Mouse (Mus musculus) embryonic facial prominence, embryonic 11.5 days (tissue): ENCODE measurements around the gene Gng7. TPM values are rescaled to one million over a fixed set of nuclear protein-coding genes. Genes with fewer than 3 reads are reported as not detected.

ENCODE experiments used
- ATAC-seq: fragments of 200-750 bp; cut with Nextera tagmentation; replicated peaks from 2 replicates; pipeline ENCODE4 v1.8.0; 2017; ENCODE audit warnings: low read depth; ENCODE audit not compliant: insufficient number of reproducible peaks, low FRiP score, low TSS enrichment
- DNase-seq: peaks from one replicate; pipeline ENCODE4 v3.0.0-alpha.2; 2015; ENCODE audit warnings: low spot score
- H3K27ac ChIP-seq: fragments of 300-500 bp; sonication (generic); replicated peaks from 2 replicates; pipeline ENCODE4 v1.5.1; 2014; ENCODE audit warnings: mild to moderate bottlenecking, low read depth, low read length, control low read depth
- H3K27me3 ChIP-seq: fragments of 300-500 bp; sonication (generic); 2 replicates; pipeline ENCODE4 v1.6.1; 2014; ENCODE audit warnings: mild to moderate bottlenecking, low read length, moderate library complexity, mixed read lengths; ENCODE audit not compliant: control insufficient read depth, insufficient read depth
- H3K36me3 ChIP-seq: fragments of 300-500 bp; sonication (generic); replicated peaks from 2 replicates; pipeline ENCODE4 v1.6.1; 2014; ENCODE audit warnings: low read depth, mild to moderate bottlenecking, low read length, moderate library complexity, mixed read lengths; ENCODE audit not compliant: control insufficient read depth, insufficient read depth
- H3K4me1 ChIP-seq: fragments of 300-500 bp; sonication (generic); 2 replicates; pipeline ENCODE4 v1.6.1; 2014; ENCODE audit warnings: low read length, mixed read lengths; ENCODE audit not compliant: control insufficient read depth, insufficient read depth
- H3K4me2 ChIP-seq: fragments of 300-500 bp; sonication (generic); 2 replicates; pipeline ENCODE4 v1.6.1; 2014; ENCODE audit warnings: low read depth, mild to moderate bottlenecking, control low read depth, low read length, moderate library complexity
- H3K4me3 ChIP-seq: fragments of 300-500 bp; sonication (generic); 2 replicates; pipeline ENCODE4 v1.5.1; 2014; ENCODE audit warnings: low read depth, low read length, control low read depth
- H3K9ac ChIP-seq: fragments of 300-500 bp; sonication (generic); replicated peaks from 2 replicates; pipeline ENCODE4 v1.6.1; 2014; ENCODE audit warnings: mild to moderate bottlenecking, control low read depth, low read length
- H3K9me3 ChIP-seq: fragments of 300-500 bp; sonication (generic); replicated peaks from 2 replicates; pipeline ENCODE4 v1.6.1; 2016; ENCODE audit warnings: mild to moderate bottlenecking, low read length, inconsistent platforms, mixed read lengths; ENCODE audit not compliant: control insufficient read depth
- WGBS: fragments of 180-500 bp; shearing (Covaris S2); extraction: QIAGEN DNeasy Blood & Tissue Kit; methylation state at CpG from one replicate; pipeline ENCODE4 v1.1.7; 2014; 5-methylcytosine and 5-hydroxymethylcytosine counted together
- polyA plus RNA-seq: library from polyadenylated mRNA; unstranded; fragments of >200 nt; fragmentation: Nextera tagmentation; extraction: Ambion mirVana; gene quantifications from 2 replicates; pipeline ENCODE4 v1.2.1, GENCODE M21; 2014

Gng7 gene
- polyA plus RNA-seq, 1 experiment from 2014 or later: 5.4 TPM

DNA sequence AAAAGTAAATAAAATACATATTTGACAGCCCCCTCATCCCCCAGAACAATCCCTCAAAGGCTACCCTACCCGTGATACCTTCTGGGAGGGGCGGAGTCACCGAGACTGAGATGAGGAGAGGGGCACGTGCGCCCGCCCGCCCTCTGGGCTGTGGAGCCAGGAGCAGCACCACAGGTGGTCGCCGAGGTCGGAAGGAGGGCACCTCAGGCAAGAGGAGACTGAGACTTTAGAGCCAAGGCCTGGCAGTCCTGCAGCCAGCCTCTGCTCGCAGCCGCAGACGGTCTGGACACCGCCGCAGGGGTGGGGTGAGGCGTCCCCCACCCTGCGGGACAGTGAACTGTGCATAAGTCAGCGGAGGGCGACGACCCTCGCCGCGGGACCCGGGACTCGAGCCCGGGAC is 83.0 kb downstream of the Gng7 start:
- Histone ChIP-seq H3K9ac (no peak overlapping the region), H3K27ac (no peak overlapping the region), H3K4me3 (peak overlapping the region; percentile 11; the same call in 1 of the 2 replicates), H3K27me3 (peaks cover 40% of the 10 kb centered on the region), H3K36me3 (no peaks in the 10 kb centered on the region), H3K4me2 (peak overlapping the region; percentile 35), H3K9me3 (no peaks in the 10 kb centered on the region), H3K4me1 (peaks cover 21% of the 10 kb centered on the region)
- ATAC-seq (no peak), DNase-seq (no peak)
- WGBS: 1% methylated on average over 26 of the region's 26 CpGs

DNA sequence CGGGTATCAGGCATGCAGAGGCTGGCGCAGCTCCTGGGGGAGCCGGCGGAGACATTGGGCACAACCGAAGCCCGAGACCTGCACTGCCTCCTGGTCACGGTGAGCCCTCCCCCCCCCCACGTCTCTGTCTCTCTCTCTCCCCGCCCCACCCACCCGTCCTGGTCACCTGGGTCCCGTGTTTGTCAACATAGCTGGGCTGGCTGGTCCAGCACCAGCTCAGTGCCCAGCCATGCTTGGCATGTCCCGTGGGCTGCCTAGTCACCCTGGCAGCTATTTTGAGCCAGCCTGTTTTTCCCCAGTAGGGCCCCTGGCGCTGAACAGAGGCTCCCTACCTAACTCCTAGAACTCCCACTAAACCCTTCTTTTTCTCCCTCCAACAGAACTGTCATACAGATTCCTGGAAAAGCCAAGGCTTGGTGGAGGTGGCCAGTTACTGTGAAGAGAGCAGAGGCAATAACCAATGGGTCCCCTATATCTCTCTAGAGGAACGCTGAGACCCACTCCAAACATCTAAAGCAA is 83.5 kb downstream of the Gng7 start:
- peak overlapping the region; percentile 10; the same call in 1 of the 2 replicates for H3K9ac ChIP-seq
- H3K27ac ChIP-seq: no peak overlapping the region
- peak overlapping the region; percentile 47 for H3K4me3 ChIP-seq
- ATAC-seq: no peak
- H3K4me2 ChIP-seq: peak overlapping the region; percentile 87
- no peaks in the 10 kb centered on the region for H3K36me3 ChIP-seq
- no peaks in the 10 kb centered on the region for H3K9me3 ChIP-seq
- H3K4me1 ChIP-seq: peaks cover 19% of the 10 kb centered on the region
- WGBS: 3% methylated on average over 12 of the region's 14 CpGs
- H3K27me3 ChIP-seq: peaks cover 40% of the 10 kb centered on the region
- DNase-seq: no peak

DNA sequence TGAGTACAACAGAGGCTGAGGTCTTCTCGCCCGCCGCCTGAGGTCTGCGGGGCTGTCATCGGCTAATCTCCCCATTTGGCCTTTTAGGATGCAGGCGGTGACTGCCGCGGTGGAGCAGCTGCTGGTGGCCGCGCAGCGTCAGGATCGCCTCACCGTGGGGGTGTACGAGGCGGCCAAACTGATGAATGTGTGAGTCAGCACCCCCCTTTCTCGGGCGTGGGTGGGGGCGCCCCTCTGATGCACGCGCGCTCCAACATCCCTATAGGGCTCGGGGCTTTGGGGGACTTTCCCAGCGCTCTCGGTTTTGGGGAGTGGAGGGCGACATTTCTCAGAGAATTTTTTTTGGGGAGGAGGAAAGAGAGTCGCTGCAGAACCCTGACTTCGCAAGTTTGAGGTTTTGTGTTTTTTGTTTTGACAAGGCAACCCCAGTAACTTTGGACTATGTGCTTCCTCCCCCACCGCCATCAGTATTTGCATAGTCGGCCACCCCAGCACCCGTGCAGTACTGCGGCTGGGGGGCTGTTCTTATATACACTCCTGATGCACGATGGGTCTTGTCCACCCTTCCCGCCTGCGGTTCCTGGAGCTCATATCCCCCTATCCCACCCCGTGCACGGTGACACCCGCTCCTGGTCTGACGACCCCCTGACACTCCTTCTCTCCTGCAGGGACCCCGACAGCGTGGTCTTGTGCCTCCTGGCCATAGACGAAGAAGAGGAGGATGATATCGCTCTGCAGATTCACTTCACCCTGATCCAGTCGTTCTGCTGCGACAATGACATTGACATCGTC is 84.2 kb downstream of the Gng7 start:
- no peak overlapping the region for H3K27ac ChIP-seq
- peak overlapping the region; percentile 57 for H3K9ac ChIP-seq
- DNase-seq (no peak), ATAC-seq (0 out of 2 replicates have a peak, but pooled peaks have one; percentile 8)
- H3K4me3 ChIP-seq: peak overlapping the region; percentile 47
- H3K4me2 ChIP-seq: peak overlapping the region; percentile 87
- peaks cover 40% of the 10 kb centered on the region for H3K27me3 ChIP-seq
- H3K9me3 ChIP-seq: no peaks in the 10 kb centered on the region
- H3K4me1 ChIP-seq: peaks cover 15% of the 10 kb centered on the region
- no peaks in the 10 kb centered on the region for H3K36me3 ChIP-seq
- 1% methylated on average over 45 of the region's 45 CpGs for WGBS

DNA sequence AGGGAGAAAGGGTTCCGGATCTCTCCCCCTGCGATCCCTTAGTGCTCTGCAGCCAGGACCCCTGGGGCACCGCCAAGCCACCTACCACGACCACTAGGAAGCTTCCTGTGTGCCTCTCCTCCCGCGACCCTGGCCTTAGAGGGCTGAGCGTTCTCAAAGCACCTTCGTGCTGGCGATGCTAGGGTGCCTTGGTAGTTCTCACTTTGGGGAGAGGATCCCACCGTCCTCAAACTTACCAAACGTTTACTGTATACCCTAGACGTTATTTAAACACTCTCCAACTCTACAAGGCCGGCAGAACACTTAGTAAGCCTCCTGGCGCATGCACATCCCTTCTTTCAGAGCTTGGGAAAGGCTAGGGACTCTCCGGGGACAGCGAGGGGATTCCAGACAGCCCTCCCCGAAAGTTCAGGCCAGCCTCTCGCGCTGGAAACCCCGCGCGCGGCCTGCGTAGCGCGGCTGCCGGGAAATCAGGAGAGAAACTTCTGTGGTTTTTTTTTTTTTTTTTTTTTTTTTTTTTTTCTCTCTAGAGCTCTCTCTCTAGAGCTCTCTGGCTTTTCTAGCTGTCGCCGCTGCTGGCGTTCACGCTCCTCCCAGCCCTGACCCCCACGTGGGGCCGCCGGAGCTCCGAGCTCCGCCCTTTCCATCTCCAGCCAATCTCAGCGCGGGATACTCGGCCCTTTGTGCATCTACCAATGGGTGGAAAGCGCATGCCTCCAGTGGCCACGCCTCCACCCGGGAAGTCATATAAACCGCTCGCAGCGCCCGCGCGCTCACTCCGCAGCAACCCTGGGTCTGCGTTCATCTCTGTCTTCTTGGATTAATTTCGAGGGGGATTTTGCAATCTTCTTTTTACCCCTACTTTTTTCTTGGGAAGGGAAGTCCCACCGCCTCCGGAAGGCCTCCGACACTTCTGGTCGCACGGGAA is 85.2 kb downstream of the Gng7 start, which contains the start of gene Gadd45b:
Gadd45b (plus strand) TSS at position 775 of the 928 bp plus-strand sequence.
- Histone ChIP-seq H3K9ac (peak within 1 kb of the TSS; percentile 57), H3K4me3 (peak within 1 kb of the TSS; percentile 47), H3K4me2 (peak within 1 kb of the TSS; percentile 87), H3K9me3 (no peaks in the 10 kb centered on the region), H3K27me3 (peaks cover 40% of the 10 kb centered on the region), H3K36me3 (no peaks in the 10 kb centered on the region), H3K4me1 (peaks cover 15% of the 10 kb centered on the region), H3K27ac (peak within 1 kb of the TSS; percentile 52; the same call in 1 of the 2 replicates)
- DNase-seq: peak; percentile 99
- WGBS: under 1% methylated on average over 54 of the region's 56 CpGs
- ATAC-seq: peak; percentile 72

DNA sequence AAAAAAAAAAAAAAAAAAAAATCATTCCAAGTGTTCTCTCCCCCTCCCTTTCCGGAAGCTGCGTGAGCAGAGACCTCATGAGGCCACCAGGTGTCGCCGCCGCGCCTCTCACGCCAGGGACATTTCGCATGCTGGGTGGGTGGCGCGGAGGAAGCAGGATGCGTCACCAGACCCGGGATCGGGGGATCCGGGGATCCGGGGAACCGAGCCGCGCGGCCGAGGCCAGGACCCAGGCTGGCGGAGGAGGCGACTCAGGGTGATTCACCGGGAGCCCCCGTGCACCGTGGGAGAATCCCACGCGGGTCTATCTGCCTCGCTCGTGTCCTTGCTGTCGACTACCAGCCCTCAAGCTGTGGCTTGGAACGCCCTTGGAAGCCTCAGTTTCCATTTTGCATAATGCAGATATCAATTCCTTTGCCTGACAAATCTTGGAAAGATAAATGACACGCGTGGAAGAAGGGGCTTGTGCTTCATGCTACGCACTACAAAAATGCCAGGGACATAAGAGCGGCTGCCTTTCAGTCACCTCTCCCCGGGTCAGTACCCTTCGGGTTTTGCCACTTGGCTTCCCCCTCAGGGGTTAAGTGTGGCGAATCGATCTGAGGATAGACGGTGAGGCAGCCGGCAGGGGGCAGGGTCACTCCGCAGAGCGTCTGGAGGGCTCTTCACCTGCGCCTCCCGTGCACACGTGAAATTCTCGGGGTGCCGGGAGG is 86.0 kb downstream of the Gng7 start:
- peaks cover 32% of the 10 kb centered on the region for H3K27me3 ChIP-seq
- WGBS: under 1% methylated on average over 48 of the region's 48 CpGs
- ATAC-seq (no peak), DNase-seq (peak; percentile 92)
- 0 out of 2 replicates have a peak overlapping the region, but pooled peaks have one; percentile 52 for H3K27ac ChIP-seq
- H3K9ac ChIP-seq: peak overlapping the region; percentile 56
- H3K9me3 ChIP-seq: no peaks in the 10 kb centered on the region
- no peaks in the 10 kb centered on the region for H3K36me3 ChIP-seq
- H3K4me2 ChIP-seq: peak overlapping the region; percentile 58
- H3K4me1 ChIP-seq: peaks cover 13% of the 10 kb centered on the region
- H3K4me3 ChIP-seq: peak overlapping the region; percentile 41

DNA sequence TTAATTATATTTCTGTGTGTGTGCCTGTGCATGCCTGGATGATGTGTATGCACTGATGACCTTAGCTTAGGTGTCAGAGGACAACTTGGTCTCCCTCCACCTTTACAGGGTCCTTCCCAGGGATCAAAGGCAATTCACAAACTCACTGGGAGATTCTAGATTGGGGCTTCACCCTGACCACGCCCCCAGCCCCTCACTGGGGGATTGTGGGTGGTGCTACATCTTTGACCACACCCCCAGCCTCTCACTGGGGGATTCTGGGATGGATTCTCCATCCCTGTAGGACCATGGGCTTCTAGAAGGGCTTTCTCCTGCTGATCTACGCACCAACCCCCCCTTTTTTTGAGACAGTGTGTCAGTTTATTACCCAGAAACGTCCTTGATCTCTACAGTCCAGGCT is 89.3 kb downstream of the Gng7 start:
- Histone ChIP-seq H3K9ac (no peak overlapping the region), H3K36me3 (no peaks in the 10 kb centered on the region), H3K27me3 (0 out of 2 replicates have a peak, but pooled peaks cover 3% of the 10 kb centered on the region), H3K4me2 (no peak overlapping the region), H3K27ac (no peak overlapping the region), H3K9me3 (no peaks in the 10 kb centered on the region), H3K4me3 (no peak overlapping the region), H3K4me1 (0 out of 2 replicates have a peak, but pooled peaks cover 2% of the 10 kb centered on the region)
- 48% methylated on average over 3 of the region's 3 CpGs for WGBS
- ATAC-seq: no peak
- no peak for DNase-seq

DNA sequence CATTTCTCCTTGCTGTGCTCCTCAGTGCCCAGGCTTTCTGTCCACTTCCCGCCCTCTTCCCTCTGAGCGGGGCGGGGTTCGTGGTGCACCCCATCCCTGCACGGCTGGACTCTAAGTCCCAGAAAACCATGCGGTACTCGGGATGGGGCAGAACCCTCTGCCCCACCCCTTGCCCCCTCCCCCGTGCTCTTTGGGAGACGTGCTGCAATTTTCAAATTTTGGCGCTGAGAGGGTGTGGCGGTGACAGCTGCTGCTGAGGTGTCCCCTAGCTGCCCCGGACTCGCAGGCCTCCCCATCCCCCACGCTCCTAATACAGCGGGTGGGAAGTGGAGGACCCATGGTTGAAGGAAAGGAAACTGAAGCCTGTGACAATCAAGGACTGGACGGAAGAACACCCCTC is 92.8 kb downstream of the Gng7 start:
- Histone ChIP-seq H3K27ac (no peak overlapping the region), H3K4me3 (peak overlapping the region; percentile 9; the same call in 1 of the 2 replicates), H3K27me3 (no peaks in the 10 kb centered on the region), H3K4me2 (peak overlapping the region; percentile 43), H3K9ac (peak overlapping the region; percentile 53), H3K4me1 (no peaks in the 10 kb centered on the region), H3K9me3 (no peaks in the 10 kb centered on the region), H3K36me3 (no peaks in the 10 kb centered on the region)
- peak; percentile 59 for DNase-seq
- 2% methylated on average over 16 of the region's 16 CpGs for WGBS
- ATAC-seq: no peak; the same call in 1 of the 2 replicates
